Mouse (Mus musculus): ENCODE data around the gene Foxa3.

DNA sequence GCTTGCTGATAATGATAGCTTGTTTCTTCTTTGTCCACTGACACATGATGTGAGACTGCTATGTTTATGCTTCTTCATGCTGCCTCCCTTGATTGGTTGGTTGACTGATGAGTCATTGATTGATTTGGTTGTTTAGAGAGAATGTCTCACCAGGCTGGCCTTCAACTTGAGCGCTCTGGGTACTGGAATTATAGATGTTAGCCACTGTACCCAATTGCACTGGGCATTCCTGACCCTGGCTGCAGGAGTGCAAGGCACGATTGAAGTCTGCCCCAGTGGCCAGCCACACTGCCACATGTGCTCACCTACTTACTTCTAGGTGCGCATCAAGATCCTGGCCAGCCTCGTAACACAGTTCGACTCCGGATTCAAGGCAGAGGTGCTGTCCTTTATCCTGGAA lies 21.3 kb upstream of the Foxa3 start:
- TF ChIP-seq POLR2A (IDR thresholded peaks at IDR 0.05; ENCODE audit: borderline replicate concordance, low read depth, low read length) (no peak), CTCF (IDR thresholded peaks at IDR 0.05; ENCODE audit: low read depth, low read length) (no peak)
